Mouse (Mus musculus): ENCODE results near the gene Itsn1.

The Itsn1 gene

GRCm38 (mm10) chr16:91804418-91804817, 75.3 kb downstream of the Itsn1 start:
- DNase-seq (ENCODE audit: extremely low read depth, insufficient read length, low spot score): no peak

- no peak for DNase-seq (ENCODE audit: extremely low read depth, insufficient read length, low spot score)
Measured at GRCm38 (mm10) chr16:91804831-91805230, 75.8 kb downstream of the Itsn1 start.

GRCm38 (mm10) chr16:91810235-91810634, 81.2 kb downstream of the Itsn1 start:
- no peak for DNase-seq (ENCODE audit: extremely low read depth, insufficient read length, low spot score)

- DNase-seq (ENCODE audit: extremely low read depth, insufficient read length, low spot score): no peak
Measured at GRCm38 (mm10) chr16:91811339-91811738, 82.3 kb downstream of the Itsn1 start.

- DNase-seq (ENCODE audit: extremely low read depth, insufficient read length, low spot score): no peak
Measured at GRCm38 (mm10) chr16:91811876-91812275, 82.8 kb downstream of the Itsn1 start.

GRCm38 (mm10) chr16:91813543-91813942, 84.5 kb downstream of the Itsn1 start:
- no peak for DNase-seq (ENCODE audit: extremely low read depth, insufficient read length, low spot score)

- DNase-seq (ENCODE audit: extremely low read depth, insufficient read length, low spot score): no peak
Measured at GRCm38 (mm10) chr16:91815067-91815466, 86.0 kb downstream of the Itsn1 start.

- DNase-seq (ENCODE audit: extremely low read depth, insufficient read length, low spot score): no peak
Measured at GRCm38 (mm10) chr16:91820299-91820698, 91.2 kb downstream of the Itsn1 start.

- DNase-seq (ENCODE audit: extremely low read depth, insufficient read length, low spot score): no peak
Measured at GRCm38 (mm10) chr16:91822325-91822724, 93.2 kb downstream of the Itsn1 start.

- no peak for DNase-seq (ENCODE audit: extremely low read depth, insufficient read length, low spot score)
Measured at GRCm38 (mm10) chr16:91822759-91823158, 93.7 kb downstream of the Itsn1 start.

- DNase-seq (ENCODE audit: extremely low read depth, insufficient read length, low spot score): no peak
Measured at GRCm38 (mm10) chr16:91825774-91826325, 96.8 kb downstream of the Itsn1 start.

- DNase-seq (ENCODE audit: extremely low read depth, insufficient read length, low spot score): no peak
Measured at GRCm38 (mm10) chr16:91826893-91827292, 97.8 kb downstream of the Itsn1 start.

GRCm38 (mm10) chr16:91827456-91827855, 98.4 kb downstream of the Itsn1 start:
- no peak for DNase-seq (ENCODE audit: extremely low read depth, insufficient read length, low spot score)

GRCm38 (mm10) chr16:91828160-91828559, 99.1 kb downstream of the Itsn1 start:
- no peak for DNase-seq (ENCODE audit: extremely low read depth, insufficient read length, low spot score)

- no peak for DNase-seq (ENCODE audit: extremely low read depth, insufficient read length, low spot score)
Measured at GRCm38 (mm10) chr16:91828603-91829002, 99.5 kb downstream of the Itsn1 start.

- no peak for DNase-seq (ENCODE audit: extremely low read depth, insufficient read length, low spot score)
Measured at GRCm38 (mm10) chr16:91829121-91829520, 100.0 kb downstream of the Itsn1 start.

GRCm38 (mm10) chr16:91830260-91830659, 101.2 kb downstream of the Itsn1 start:
- DNase-seq (ENCODE audit: extremely low read depth, insufficient read length, low spot score): no peak

GRCm38 (mm10) chr16:91833121-91833520, 104.0 kb downstream of the Itsn1 start:
- no peak for DNase-seq (ENCODE audit: extremely low read depth, insufficient read length, low spot score)

GRCm38 (mm10) chr16:91833558-91833957, 104.5 kb downstream of the Itsn1 start:
- DNase-seq (ENCODE audit: extremely low read depth, insufficient read length, low spot score): no peak

GRCm38 (mm10) chr16:91833981-91834380, 104.9 kb downstream of the Itsn1 start:
- no peak for DNase-seq (ENCODE audit: extremely low read depth, insufficient read length, low spot score)

GRCm38 (mm10) chr16:91835790-91836189, 106.7 kb downstream of the Itsn1 start:
- no peak for DNase-seq (ENCODE audit: extremely low read depth, insufficient read length, low spot score)

GRCm38 (mm10) chr16:91836592-91837557, 107.8 kb downstream of the Itsn1 start:
- DNase-seq (ENCODE audit: extremely low read depth, insufficient read length, low spot score): no peak

Data from 3134 (cell line).